Mouse (Mus musculus) heart, postnatal 0 days (tissue): ENCODE results near the gene Tnfrsf18. TPM values are rescaled to one million over a fixed set of nuclear protein-coding genes. Genes with fewer than 3 reads are reported as not detected.

Experiments used
- ATAC-seq: fragments of 200-750 bp; cut with Nextera tagmentation; 2 replicates; pipeline ENCODE4 v1.8.0; 2017; ENCODE audit warnings: low read depth, moderate number of reproducible peaks, moderate library complexity; ENCODE audit not compliant: insufficient read depth
- DNase-seq: peaks from one replicate; pipeline ENCODE4 v3.0.0-alpha.2; 2016; ENCODE audit warnings: low spot score
- H3K27ac ChIP-seq: fragments of 300-500 bp; sonication (generic); 2 replicates; pipeline ENCODE4 v1.5.1; 2014; ENCODE audit warnings: low read depth, mild to moderate bottlenecking
- H3K27me3 ChIP-seq: fragments of 300-500 bp; sonication (generic); 2 replicates; pipeline ENCODE4 v1.6.1; 2014; ENCODE audit warnings: low read length, mixed read lengths; ENCODE audit not compliant: control insufficient read depth, insufficient read depth
- H3K36me3 ChIP-seq: fragments of 300-500 bp; sonication (generic); replicated peaks from 2 replicates; pipeline ENCODE4 v1.6.1; 2014; ENCODE audit warnings: low read length, mixed read lengths; ENCODE audit not compliant: control insufficient read depth, insufficient read depth
- H3K4me1 ChIP-seq: fragments of 300-500 bp; sonication (generic); 2 replicates; pipeline ENCODE4 v1.6.1; 2014; ENCODE audit warnings: antibody characterized with exemption; ENCODE audit not compliant: control insufficient read depth, insufficient read depth
- H3K4me2 ChIP-seq: fragments of 300-500 bp; sonication (generic); 2 replicates; pipeline ENCODE4 v1.6.1; 2014; ENCODE audit warnings: low read depth, mild to moderate bottlenecking, low read length, moderate library complexity
- H3K4me3 ChIP-seq: fragments of 300-500 bp; sonication (generic); 2 replicates; pipeline ENCODE4 v1.5.1; 2014; ENCODE audit warnings: low read depth, low read length
- H3K9ac ChIP-seq: fragments of 300-500 bp; sonication (generic); replicated peaks from 2 replicates; pipeline ENCODE4 v1.6.1; 2014; ENCODE audit warnings: low read depth, low read length, mixed read lengths
- H3K9me3 ChIP-seq: fragments of 300-500 bp; sonication (generic); replicated peaks from 2 replicates; pipeline ENCODE4 v1.6.1; 2016; ENCODE audit warnings: low read length; ENCODE audit not compliant: control insufficient read depth
- CTCF ChIP-seq: IDR thresholded peaks from 2 replicates; pipeline ENCODE4 v1.5.1; 2016; ENCODE audit warnings: antibody characterized with exemption, control low read depth, low read depth
- EP300 ChIP-seq: IDR thresholded peaks from 2 replicates; pipeline ENCODE4 v1.6.1; 2016; ENCODE audit warnings: antibody characterized with exemption, low read depth
- WGBS: fragments of 180-500 bp; shearing (Covaris S2); extraction: QIAGEN DNeasy Blood & Tissue Kit; methylation state at CpG from one replicate; pipeline ENCODE4 v1.1.7; 2014; 5-methylcytosine and 5-hydroxymethylcytosine counted together
- polyA plus RNA-seq: library from polyadenylated mRNA; unstranded; fragments of >200 nt; fragmentation: Nextera tagmentation; extraction: Ambion mirVana; gene quantifications from 2 replicates; pipeline ENCODE4 v1.2.1, GENCODE M21; 2015
- total RNA-seq: library from RNA; depleted of rRNA; stranded (reverse); fragments of >200 nt; gene quantifications from 2 replicates; pipeline ENCODE4 v1.2.3, GENCODE M21; 2014; ENCODE audit warnings: low replicate concordance

Tnfrsf18 gene
- total and polyA plus RNA-seq, 2 experiments from 2014 or later: 1.00 TPM; not detected in 1

GRCm38 (mm10) chr4:155992241-155992905 is 33.6 kb upstream of the Tnfrsf18 start, which contains the start of the genes B3galt6 and Sdf4:
TSS of gene B3galt6 (minus strand) at chr4:155992649.
TSS of gene Sdf4 (plus strand) at chr4:155992872.
- H3K27me3 ChIP-seq: no peaks in the 10 kb centered on the region
- peak within 1 kb of the TSS; percentile 95 for H3K27ac ChIP-seq
- no peaks in the 10 kb centered on the region for H3K9me3 ChIP-seq
- peak within 1 kb of the TSS; percentile 98 for H3K4me3 ChIP-seq
- H3K36me3 ChIP-seq: peaks cover 15% of the 10 kb centered on the region
- under 1% methylated on average over 91 of the region's 99 CpGs for WGBS
- peak; percentile 53 for TF ChIP-seq CTCF
- TF ChIP-seq EP300: no peak
- DNase-seq (peak; percentile 73), ATAC-seq (peak; percentile 90)
- H3K9ac ChIP-seq: peak within 1 kb of the TSS; percentile 83
- H3K4me2 ChIP-seq: peak within 1 kb of the TSS; percentile 80
- peaks cover 22% of the 10 kb centered on the region for H3K4me1 ChIP-seq

GRCm38 (mm10) chr4:155992906-155993547 is 32.9 kb upstream of the Tnfrsf18 start:
- H3K36me3 ChIP-seq: peaks cover 21% of the 10 kb centered on the region
- peak overlapping the region; percentile 83 for H3K9ac ChIP-seq
- DNase-seq: peak; percentile 96
- peak overlapping the region; percentile 98 for H3K4me3 ChIP-seq
- peak overlapping the region; percentile 80 for H3K4me2 ChIP-seq
- no peak; the same call in 1 of the 2 replicates for TF ChIP-seq EP300
- TF ChIP-seq CTCF: no peak
- WGBS: under 1% methylated on average over 70 of the region's 70 CpGs
- H3K27me3 ChIP-seq: no peaks in the 10 kb centered on the region
- peak; percentile 79 for ATAC-seq
- no peaks in the 10 kb centered on the region for H3K9me3 ChIP-seq
- H3K27ac ChIP-seq: peak overlapping the region; percentile 95
- H3K4me1 ChIP-seq: peaks cover 22% of the 10 kb centered on the region

DNA sequence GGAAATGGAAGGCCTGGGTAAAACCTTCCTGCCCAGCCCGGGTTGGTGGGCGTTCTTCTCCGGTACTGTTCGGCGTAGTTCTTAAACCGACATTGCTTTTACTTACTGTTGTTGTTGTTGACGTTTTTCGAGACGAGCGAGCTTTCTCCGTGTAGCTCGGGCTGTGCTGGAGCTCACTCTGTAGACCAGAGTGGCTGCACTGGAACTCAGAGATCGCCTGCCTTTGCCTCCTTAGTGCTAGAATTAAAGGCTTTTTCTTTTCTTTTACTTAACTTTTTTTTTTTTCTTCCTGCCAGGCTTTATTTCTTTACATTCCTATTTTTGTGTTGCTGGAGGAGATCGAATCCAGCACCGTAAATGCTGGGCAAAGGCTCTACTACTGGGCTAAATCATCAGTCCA is 32.4 kb upstream of the Tnfrsf18 start:
- TF ChIP-seq EP300 (no peak), CTCF (no peak)
- Histone ChIP-seq H3K27ac (peak overlapping the region; percentile 95), H3K4me1 (peaks cover 22% of the 10 kb centered on the region), H3K36me3 (peaks cover 27% of the 10 kb centered on the region), H3K9me3 (no peaks in the 10 kb centered on the region), H3K4me2 (peak overlapping the region; percentile 80), H3K9ac (peak overlapping the region; percentile 83), H3K27me3 (no peaks in the 10 kb centered on the region), H3K4me3 (peak overlapping the region; percentile 98)
- ATAC-seq (no peak), DNase-seq (no peak)
- 3% methylated on average over 15 of the region's 15 CpGs for WGBS

GRCm38 (mm10) chr4:156004109-156004508 is 21.9 kb upstream of the Tnfrsf18 start:
- Histone ChIP-seq H3K4me2 (no peak overlapping the region), H3K9ac (no peak overlapping the region), H3K4me1 (no peaks in the 10 kb centered on the region), H3K27ac (no peak overlapping the region), H3K36me3 (peaks cover 84% of the 10 kb centered on the region), H3K4me3 (no peak overlapping the region), H3K27me3 (no peaks in the 10 kb centered on the region), H3K9me3 (no peaks in the 10 kb centered on the region)
- 90% methylated on average over 3 of the region's 3 CpGs for WGBS
- TF ChIP-seq CTCF (no peak), EP300 (no peak)
- DNase-seq (no peak), ATAC-seq (no peak)

GRCm38 (mm10) chr4:156008369-156008768 is 17.6 kb upstream of the Tnfrsf18 start:
- Histone ChIP-seq H3K27me3 (no peaks in the 10 kb centered on the region), H3K4me1 (no peaks in the 10 kb centered on the region), H3K4me2 (no peak overlapping the region), H3K36me3 (peaks cover 75% of the 10 kb centered on the region), H3K4me3 (no peak overlapping the region), H3K27ac (no peak overlapping the region), H3K9me3 (no peaks in the 10 kb centered on the region), H3K9ac (no peak overlapping the region)
- 96% methylated on average over 4 of the region's 4 CpGs for WGBS
- DNase-seq (no peak), ATAC-seq (no peak)
- TF ChIP-seq EP300 (no peak), CTCF (no peak)
